Mouse (Mus musculus) retina, embryonic 14.5 days (tissue): ENCODE data around the gene Med23.

ENCODE experiments used
- DNase-seq: peaks from one replicate; pipeline ENCODE4 v3.0.0-alpha.2; 2015; ENCODE audit warnings: low spot score

Med23 gene

DNA sequence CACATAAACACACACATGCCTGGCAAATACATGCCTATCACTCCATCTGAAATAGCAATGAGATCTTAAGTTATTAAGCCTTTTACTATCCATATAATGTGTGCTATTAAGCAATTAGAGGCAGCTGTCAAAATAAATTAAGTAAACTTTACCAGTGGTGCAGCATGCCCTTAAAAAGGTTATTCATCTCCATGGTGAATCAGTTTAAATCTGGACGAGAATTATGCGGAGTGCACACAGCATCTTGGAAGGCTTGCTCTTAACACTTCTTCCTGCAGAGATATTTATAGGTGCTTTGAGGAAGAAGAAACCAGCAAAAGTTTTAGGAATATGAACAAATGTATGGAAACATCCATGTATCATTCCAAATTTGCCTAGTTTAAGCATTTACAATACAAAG lies 92.1 kb downstream of the Med23 start:
- peak; percentile 63 for DNase-seq
